Mouse (Mus musculus) heart, postnatal 14 days (tissue): ENCODE results near the gene Glod5. TPM values are rescaled to one million over a fixed set of nuclear protein-coding genes. Genes with fewer than 3 reads are reported as not detected.
"Not testable (repeated sequence)": the region's sequence is repeated elsewhere in the genome, so short reads cannot be mapped to it uniquely, and the experiment has no call there.

Experiments used
- DNase-seq, 2 experiments: peaks; one replicate each; pipeline ENCODE4 v3.0.0; 2021 to 2022
- intact Hi-C: fragments of 180-260 bp; cut with DNase I; formaldehyde crosslinking; loops from one replicate; pipeline ENCODE4 v1.15.1; 2025
- long read RNA-seq, 2 experiments: library from polyadenylated mRNA; stranded (forward); transcript quantifications; one replicate each; pipeline ENCODE4 v2.0.0; 2021
- total RNA-seq, 2 experiments: library from RNA; stranded (reverse); gene quantifications; 2 replicates each; pipeline ENCODE4 v1.2.3; 2021

The Glod5 gene
- total RNA-seq = not detected
- long read RNA-seq, experiment 1 = 0 reads
- long read RNA-seq, experiment 2 = 0 reads

DNA sequence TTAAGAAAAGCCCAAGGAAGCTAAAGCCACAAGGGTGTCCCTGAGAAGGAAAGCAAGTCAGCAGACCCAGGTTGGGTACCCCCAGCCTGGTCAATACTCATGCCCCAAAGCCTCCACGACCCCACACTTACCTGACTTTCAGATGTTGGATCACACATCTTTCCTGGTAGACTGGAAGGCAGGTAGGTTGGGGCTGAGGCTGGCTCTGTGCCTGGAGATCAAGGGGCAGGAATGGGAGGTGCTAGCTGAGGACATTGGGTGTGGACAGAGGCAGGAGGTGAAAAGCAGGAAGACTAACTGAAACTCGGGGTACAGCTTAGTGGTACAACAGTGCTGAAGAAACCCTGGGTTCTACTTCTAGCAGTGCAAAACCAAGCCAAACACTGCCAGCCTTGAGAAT, at the start of gene Glod5:
Gene Glod5 (minus strand): TSS at position 207 of the 400 bp plus-strand sequence.
- intact Hi-C loops = no loop called here
- DNase-seq = no peak

DNA sequence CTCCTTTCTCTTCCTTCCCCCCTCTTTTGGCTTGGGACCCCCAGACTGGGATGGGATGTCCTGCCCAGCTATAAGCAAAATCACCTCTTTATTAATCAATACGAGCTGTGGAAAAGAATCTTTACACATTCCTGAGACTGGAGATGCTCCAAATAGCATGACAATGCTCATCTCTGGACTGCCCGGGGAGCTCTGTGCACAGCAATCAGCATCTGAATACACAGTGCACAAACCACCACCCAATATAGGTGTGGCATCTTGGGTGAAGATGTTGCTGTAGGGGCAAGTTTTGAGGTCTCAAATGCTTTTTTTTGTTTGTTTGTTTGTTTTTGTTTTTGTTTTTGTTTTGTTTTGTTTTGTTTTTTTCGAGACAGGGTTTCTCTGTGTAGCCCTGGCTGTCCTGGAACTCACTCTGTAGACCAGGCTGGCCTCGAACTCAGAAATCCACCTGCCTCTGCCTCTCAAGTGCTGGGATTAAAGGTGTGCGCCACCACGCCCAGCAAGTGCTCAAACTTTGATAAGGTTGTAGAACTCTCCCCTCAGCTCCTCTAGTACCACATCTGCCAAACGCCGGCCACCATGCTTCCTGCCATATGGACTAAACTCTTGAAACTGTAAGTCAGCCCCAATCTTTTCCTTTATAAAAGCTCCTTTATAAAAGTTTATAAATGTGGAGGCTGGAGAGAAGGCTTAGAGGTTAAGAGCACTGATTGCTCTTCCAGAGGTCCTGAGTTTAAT, 32.9 kb upstream of the Glod5 start:
- DNase-seq = not testable (repeated sequence)

GRCm38 (mm10) chrX:8033009-8033408, 14.7 kb upstream of the Glod5 start:
- intact Hi-C loops = no loop called here
- no peak for DNase-seq

More for the DNA sequence above, 32.9 kb upstream of the Glod5 start:
- intact Hi-C loops = not testable (repeated sequence)

DNA sequence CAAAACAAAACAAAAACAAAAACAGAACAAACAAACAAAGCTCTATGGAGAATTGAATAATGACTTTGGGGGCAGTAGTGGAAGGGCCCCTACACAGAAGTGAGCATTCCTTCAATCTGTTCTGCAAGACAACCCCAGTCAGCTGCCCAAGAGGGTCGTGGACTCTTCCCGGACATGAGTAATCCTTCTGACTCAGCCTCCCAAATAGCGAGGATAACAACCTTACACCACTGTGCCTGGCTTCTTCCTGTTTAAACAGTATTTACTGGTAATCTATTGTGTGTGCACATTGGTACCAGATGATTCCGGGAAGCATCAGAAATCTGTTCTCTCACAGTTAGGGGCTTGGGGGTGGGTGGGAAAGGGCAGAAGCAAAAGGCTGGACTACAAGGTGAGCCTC, 8.5 kb upstream of the Glod5 start:
- no peak for DNase-seq
- intact Hi-C loops = no loop called here

- no peak for DNase-seq
- intact Hi-C loops = no loop called here
Observed at GRCm38 (mm10) chrX:8024795-8025194, 6.5 kb upstream of the Glod5 start.

DNA sequence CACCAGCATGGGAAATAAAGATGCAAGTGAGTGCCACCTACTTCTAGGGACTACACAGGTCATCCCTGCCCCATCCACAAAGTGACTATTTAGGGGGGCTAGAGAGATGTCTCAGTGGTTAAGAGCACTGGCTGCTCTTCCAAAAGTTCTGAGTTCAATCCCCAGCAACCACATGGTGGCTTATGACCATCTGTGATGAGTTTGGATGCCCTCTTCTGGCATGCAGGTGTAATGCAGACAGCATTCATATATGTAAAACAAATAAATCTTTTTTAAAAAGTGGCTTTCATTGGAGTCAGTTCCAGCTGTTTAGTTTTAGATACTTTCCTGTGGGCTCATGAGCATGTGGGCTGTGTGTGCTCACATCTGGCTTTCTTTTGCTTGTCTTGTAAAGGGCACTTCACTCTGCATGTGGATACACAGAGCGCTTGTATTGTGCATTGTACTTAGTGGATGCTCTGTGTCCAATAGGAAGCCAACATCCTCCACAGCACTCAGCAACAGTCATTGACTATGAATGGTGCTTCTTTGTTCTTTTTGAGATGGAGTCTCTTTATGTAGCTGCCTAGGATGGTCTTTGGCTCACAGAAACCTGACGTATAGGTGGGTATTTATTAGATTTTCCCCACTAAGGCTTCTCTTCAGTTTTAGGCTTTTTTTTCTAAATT, 2.0 kb upstream of the Glod5 start:
- no peak for DNase-seq
- intact Hi-C loops = no loop called here

DNA sequence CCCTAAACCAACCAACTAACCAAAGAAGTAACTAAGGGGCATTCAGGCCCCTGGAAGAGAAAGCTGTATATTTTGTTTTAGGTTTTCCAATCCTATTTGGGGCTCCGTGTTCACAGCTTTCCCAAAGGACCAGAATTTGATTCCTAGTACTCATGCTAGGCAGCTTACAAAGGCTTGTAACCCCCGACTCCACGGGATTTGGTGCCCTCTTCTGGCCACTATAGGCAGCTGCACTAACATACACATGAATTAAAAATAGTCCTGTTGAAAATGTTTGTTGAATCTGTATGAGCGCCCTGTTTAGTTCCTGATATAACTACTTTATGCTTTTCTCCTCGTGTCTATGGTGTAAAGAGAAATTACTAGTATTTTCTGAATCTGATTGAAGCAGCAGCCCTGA, 1.1 kb downstream of the Glod5 start:
- DNase-seq = peak; percentile 16 to 51
- intact Hi-C loops = loop anchor here (2.0 kb wide), 1 partner anchor 104 kb away; no protein-coding TSS in a partner anchor

DNA sequence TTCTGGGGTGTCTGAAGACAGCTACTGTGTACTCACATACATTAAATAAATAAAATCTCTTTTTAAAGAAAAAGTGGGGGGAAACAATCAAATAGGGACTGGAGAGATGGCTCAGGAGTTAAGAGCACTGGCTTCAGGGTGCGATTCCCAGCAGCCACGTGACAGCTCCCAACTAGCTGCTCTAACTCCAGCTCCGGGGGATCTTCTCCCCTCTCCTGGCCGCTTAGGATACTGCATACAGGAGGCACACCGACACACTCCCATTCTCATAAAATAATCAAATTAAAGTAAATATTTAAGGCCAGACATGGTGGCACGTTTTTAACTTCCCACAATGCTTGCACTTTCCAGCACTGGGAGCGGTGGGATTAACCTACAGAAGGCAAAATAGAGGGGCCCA, 2.6 kb downstream of the Glod5 start:
- intact Hi-C loops = loop anchor here (2.0 kb wide), 1 partner anchor 103 kb away; no protein-coding TSS in a partner anchor
- peak in 1 of 2 experiments; percentile 12 for DNase-seq

DNA sequence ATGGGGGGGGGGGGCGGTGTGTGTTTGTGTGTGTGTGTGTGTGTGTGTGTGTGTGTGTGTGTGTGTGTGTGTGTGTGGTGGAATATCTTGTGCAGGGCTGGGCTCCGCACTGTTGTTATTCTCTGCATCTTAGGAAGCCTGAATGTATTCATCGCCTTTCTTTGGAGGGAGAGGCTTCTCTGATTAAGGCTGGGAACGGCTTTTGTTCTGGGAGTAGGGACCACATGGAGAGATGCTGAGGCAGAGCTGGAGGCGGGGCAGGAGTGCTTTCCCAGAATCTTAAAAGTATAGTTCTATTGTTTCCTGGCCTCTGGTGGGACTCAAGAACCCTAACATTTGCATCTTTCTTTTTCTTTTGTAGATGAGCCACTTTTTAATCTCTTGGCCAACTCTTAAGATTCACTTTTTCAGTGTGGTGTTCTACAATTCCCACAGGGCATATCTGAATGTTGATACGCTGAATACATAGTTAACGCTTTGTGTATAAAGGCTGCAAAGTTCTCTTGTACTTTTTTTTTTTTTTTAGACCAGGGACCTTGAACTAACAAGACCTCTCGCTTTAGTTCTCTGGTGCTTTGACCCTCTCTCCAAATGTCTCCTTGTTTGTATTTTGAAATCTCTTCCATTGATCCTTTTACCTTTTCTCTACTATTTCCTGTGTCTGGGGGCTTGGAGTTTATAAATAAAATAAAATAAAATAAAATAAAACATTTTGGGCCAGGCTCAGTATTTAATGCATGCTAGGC, 4.5 kb downstream of the Glod5 start:
- no peak for DNase-seq
- intact Hi-C loops = no loop called here

GRCm38 (mm10) chrX:8013157-8013556, 5.1 kb downstream of the Glod5 start:
- no peak for DNase-seq
- intact Hi-C loops = no loop called here

GRCm38 (mm10) chrX:8009356-8009755, 8.9 kb downstream of the Glod5 start:
- intact Hi-C loops, DNase-seq: not testable (repeated sequence)

- intact Hi-C loops = no loop called here
- DNase-seq = no peak
Observed at GRCm38 (mm10) chrX:8008543-8008942, 9.7 kb downstream of the Glod5 start.

DNA sequence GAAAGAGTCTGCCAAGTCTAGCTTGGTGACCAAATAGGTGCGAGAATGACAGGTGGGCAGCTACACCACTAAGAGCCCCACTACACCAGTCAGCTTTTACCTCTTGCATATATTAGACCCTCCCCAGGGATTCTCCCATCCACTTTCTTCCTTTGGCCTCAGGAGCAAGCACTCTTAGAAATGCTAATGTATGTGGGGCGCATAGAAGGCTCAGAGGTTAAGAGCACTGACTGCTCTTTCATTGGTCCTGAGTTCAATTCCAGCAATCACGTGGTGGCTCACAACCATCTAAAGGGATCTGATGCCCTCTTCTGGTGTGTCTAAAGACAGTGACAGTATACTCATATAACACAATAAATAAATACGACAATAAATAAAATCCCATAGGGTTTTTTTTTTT, 15.3 kb downstream of the Glod5 start:
- intact Hi-C loops = no loop called here
- no peak for DNase-seq

DNA sequence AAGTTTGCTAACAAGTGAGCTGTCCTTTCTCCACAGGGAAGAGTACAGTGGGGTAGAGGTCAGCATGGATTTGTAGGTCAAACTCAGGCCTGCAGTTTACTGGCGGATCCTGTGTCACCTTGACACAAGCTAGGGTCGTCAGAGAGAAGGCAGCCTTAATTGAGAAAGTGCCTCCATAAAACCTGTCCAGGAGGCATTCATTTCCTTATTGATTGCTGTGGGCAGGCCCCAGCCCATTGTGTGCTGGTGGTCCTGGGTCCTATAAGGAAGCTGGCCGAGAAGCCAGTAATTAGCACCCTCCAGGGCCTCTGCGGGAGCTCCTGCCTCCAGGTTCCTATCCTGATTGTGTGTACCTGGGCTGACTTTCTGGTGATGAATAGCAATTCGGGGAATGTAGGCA, 16.3 kb downstream of the Glod5 start:
- intact Hi-C loops = no loop called here
- DNase-seq = no peak

- intact Hi-C loops = no loop called here
- DNase-seq = no peak
Observed at GRCm38 (mm10) chrX:8000546-8001192, 17.6 kb downstream of the Glod5 start.

GRCm38 (mm10) chrX:7993068-7993735, 25.1 kb downstream of the Glod5 start:
- intact Hi-C loops = no loop called here
- no peak for DNase-seq

- intact Hi-C loops = no loop called here
- no peak for DNase-seq
Observed at GRCm38 (mm10) chrX:7992379-7993067, 25.8 kb downstream of the Glod5 start.

- DNase-seq = no peak
- intact Hi-C loops = no loop called here
Observed at GRCm38 (mm10) chrX:7981368-7981767, 36.9 kb downstream of the Glod5 start.

- no peak for DNase-seq
- intact Hi-C loops = no loop called here
Observed at GRCm38 (mm10) chrX:7977892-7978291, 40.4 kb downstream of the Glod5 start, which contains the start of gene Gata1. TSS of gene Gata1 (minus strand) at chrX:7978071.
